Mouse (Mus musculus) liver, adult (tissue): ENCODE data around the gene Mblac1.

Source experiments
- GATA4 ChIP-seq: IDR thresholded peaks from 2 replicates; pipeline ENCODE4 v1.6.1; 2014; ENCODE audit warnings: mild to moderate bottlenecking, low read length; ENCODE audit not compliant: insufficient replicate concordance

The Mblac1 gene

DNA sequence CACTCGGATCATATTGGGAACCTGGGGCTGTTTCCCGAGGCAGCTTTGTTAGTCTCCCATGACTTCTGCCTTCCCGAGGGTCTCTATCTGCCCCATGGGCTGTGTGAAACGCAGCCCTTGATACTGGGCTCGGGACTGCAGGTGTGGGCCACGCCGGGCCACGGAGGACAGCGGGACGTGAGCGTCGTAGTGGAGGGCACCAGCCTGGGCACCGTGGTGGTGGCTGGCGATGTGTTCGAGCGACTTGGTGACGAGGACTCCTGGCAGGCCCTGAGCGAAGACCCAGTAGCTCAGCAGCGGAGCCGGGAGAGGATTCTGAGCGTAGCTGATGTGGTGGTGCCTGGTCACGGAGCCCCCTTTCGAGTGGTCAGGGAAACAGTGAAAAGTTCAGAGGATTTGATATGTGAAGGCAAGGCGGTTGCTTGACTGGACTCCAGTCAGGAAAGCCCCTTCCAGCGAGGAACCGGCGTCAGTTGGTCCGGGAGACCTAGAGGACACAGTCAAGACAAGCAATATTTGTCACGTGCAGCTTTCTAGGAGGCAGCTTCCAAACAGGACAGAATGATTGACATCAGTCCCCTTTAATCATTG lies 736 bp downstream of the Mblac1 start:
- no peak for TF ChIP-seq GATA4

DNA sequence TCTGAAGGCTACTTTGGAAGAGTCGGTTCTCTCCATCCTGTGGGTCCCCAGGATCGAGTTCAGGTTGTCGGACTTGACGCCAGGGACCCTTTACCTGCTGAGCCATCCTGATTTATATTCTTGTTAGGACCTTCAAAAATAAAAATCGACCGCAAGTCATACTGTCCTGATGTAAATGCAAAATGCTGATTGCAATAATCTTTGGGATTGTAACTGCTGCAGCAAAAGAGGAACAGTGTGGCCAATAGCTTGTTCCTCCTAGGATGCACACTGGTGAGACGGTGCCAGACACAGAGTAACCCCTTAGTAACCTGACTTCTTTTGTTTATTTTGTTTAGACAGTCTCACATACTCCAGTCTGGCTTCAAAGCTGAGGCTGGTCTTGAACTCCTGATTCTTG lies 1.3 kb downstream of the Mblac1 start:
- TF ChIP-seq GATA4, result no peak

DNA sequence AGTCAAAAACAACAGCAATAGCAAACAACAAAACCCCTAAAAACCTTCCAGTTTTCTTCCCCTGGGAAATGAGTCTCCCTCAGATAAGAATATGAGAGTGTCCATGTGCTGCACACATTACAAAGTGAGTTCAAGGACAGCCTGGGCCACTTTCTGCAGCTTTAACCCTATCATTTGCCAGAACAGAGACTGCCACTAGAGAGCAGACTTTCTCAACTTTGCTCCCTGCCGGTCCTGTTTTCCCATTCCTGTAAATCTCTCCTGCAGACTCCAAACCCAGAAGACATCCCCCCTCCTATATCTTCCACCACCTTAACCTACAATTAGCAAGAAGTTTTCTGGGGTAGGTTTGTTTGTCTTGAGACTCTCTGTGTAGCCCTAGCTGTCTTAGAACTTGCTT lies 5.5 kb downstream of the Mblac1 start:
- no peak for TF ChIP-seq GATA4

DNA sequence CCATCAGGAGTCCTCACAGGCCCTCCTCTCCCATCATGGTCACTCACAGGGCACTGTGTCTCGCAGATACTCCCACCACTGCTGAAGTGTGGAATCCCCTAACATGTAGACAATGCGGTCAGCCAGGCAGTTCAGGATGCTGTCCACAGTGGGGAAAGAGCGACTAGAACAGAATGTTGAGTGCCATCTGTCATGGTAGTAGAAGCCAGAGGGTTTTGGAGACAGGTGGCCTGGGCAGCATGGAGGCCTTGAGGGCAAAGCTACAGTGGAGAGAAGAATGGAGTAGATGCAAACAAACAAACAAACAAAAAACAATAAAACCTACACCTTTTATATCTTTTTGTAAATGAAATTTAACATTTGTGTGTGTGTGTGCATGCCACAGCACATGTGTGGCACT lies 8.0 kb downstream of the Mblac1 start:
- no peak for TF ChIP-seq GATA4

DNA sequence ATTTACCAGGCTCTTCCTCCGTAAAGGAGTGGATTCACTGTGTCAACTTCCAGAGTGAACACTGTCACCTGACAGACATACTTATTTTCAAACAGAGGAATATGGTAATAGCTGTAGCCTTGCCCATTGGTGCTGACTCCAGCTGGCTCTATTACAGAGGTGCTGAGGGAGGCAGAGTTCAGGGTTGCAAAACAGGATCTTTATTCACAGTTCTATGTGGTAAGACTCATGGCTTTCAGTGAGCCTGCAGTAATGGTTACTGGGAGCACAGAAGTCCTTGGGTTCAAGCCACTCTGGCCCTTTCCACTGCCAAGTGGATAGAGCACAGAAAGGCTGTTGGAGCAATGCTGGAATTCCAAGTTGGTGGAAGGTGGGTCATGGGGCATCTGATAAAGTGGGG lies 13.1 kb downstream of the Mblac1 start:
- TF ChIP-seq GATA4, result no peak

DNA sequence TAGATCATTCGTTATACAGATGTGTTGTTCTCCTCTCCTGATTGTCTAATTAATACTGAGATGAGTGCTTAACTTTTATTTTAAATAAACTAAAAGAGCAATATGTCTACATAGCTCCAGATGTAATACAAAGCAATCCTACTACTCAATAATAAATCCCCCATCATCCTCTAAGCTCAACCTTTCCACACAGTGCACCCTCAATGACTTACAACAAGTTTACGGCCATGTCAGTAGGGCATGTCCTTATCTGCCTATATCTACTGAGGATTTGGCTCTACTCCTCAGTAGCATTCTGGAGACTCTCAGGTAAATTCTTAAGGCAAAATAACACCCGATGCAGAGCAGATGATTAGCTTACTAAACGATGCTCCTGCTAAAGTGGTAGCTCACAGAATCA lies 13.8 kb downstream of the Mblac1 start:
- no peak for TF ChIP-seq GATA4

DNA sequence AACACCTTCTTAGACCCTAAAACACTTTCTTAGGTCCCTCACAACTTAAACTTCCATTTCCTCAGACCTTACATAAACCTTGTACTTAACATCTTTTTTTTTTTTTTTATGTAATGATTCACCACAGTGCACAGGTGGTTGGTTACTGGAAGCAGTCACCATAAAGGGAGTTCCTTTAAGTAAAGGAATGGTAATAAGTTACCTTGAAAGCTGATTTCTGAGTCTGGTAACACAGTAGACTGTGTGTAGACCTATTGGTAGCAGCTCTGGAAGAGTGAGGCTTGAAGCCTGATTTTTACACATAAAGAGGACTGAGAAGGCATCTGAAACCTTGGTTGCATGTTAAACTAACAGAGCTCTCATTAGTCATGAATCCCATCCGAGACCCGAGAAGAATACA lies 25.8 kb downstream of the Mblac1 start:
- no peak for TF ChIP-seq GATA4

DNA sequence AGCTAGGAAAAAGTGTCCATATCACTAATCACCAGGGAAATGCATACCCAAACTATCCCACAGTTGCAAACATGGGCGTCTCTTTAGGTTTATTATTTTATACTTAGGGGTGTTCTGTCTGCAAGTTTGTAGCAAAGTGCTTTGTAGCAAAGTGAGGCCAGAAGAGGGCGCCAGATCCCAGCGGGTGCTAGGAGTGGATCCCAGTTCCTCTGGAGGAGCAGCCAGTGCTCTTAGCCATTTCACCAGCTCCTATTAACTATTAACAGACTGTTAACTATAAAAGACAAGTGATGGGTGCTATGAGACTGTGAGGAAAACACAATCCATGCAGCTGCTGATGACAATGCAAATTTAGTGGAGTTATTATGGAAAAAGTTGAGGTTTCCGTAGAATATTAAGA lies 28.0 kb downstream of the Mblac1 start:
- TF ChIP-seq GATA4, result no peak

DNA sequence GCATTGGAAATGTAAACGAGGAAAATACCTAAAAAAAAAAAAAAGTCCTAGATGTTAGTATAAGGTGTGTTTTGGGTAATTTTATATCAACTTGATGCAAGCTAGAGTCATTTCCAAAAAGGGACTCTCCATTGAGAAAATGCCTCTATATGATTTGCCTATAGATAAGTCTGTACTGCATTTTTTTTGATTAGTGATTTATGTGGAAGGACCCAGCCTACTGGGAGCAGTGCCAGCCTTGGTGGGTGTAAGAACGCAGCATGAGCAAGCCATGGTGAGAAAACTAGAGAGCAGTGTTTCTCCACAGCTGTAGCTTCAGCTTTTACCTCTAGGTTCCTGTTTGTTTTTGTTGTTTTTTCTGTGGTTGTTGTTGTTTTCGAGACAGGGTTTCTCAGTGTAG lies 29.2 kb downstream of the Mblac1 start:
- TF ChIP-seq GATA4, result no peak

DNA sequence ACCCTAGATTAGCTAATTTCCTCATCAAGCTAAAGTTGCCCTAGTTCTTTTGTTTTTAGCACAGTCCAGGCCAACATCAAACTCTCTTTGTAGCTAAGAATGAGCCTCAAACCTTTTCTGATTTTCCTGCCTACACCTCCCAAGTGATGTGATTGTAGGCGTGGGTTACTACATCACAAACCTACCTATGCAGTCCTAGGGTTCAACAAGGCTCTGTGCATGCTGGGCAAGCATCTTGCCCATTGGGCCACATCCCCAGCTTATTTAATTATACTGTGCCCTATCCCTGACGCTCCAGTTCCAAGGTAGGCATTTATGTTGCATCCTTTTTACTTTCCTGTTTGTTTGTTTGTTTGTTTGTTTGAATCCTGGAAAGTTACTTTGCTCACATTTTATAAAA lies 31.6 kb downstream of the Mblac1 start, which contains the start of gene Nxpe5:
TSS of gene Nxpe5 (plus strand) at position 199 of the 400 bp plus-strand sequence.
- no peak for TF ChIP-seq GATA4

DNA sequence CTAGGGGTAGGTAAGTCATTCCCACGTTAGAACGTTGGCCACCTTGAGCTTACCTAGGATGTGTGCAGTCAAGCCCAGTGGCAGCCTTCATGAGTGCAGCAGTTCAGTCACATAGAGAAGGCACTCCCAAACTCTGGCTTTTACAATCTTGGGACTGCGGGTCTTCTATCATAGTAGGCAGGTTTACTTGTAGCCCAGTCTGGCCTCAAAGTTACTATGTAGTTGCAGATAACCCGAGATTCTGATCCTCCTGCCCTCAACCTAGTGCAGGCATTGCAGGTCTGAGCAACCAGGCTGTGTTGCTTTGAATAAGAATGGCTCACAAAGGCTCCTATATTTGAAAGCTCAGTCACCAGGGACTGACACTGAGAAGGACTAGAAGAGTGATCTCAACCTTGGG lies 32.4 kb downstream of the Mblac1 start:
- TF ChIP-seq GATA4, result no peak

DNA sequence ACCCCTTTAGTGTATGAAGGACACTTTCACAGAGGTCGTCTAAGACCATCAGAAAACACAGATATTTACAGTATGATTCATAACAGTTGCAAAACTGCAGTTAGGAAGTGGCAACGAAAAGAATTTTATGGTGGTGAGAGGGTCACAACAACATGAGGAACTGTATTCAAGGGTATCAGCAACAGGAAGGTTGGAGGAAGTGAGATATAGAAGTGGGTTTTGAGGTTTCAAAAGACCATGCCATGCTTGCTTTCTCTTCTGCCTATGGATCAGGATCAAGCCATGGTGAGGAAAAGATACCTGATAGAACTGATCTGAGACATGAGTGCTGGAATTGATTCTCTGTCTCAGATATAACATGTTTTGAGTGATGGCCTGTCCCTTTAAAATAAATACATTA lies 33.3 kb downstream of the Mblac1 start:
- no peak for TF ChIP-seq GATA4

DNA sequence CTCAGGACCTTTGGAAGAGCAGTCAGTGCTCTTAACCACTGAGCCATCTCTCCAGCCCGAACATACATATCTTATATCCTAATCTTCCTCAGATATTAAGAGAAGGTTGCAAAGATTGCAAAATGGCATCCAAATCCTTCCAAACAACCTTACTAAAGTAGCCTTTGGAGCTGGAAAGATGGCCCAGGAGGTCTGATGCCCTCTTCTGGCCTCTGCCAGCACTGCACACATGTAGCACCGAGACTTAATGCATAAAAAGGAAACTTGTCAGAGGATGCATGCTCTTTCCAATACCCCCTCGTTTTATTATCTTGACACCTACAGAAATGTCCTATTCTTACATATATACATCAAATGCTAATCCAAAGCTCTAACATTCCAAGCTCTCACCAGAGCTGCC lies 33.9 kb downstream of the Mblac1 start:
- no peak for TF ChIP-seq GATA4

DNA sequence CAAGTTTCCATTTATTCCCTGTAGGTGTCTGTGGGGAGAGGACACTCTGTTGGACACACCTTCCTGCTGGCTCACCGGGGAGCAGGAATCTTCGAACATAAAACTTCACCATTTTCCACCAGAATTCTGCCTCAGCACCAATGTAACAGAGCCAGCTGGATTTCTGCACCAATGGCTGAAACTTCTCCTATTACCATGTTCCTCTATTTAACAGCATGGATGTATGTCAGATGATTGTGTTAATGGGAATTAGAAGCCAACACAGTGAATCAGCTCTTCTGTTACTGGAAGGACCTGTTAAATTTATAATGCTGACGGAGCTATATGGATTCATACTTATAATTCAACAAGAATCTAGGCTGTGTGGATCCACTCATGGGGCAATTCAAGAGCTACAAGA lies 35.4 kb downstream of the Mblac1 start:
- no peak for TF ChIP-seq GATA4

DNA sequence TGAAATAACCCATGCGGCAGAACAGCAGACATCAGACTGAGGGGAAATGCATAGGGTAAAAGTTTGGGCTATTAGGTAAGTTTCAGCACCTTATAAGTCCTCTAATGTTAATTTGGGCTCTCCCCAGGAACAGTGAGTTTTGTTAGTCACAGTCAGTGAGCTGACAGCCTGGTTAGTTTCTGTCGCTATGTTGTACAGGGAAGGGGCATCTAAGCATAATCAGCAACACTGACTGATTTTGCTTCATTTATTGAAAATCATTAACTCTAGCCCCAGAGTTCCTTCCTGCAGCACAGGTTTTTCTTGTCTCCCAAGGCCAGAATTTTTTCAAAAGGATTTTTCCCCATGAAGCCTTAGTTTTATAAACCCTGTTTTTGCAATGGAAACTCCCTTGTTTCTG lies 39.7 kb downstream of the Mblac1 start:
- no peak for TF ChIP-seq GATA4

DNA sequence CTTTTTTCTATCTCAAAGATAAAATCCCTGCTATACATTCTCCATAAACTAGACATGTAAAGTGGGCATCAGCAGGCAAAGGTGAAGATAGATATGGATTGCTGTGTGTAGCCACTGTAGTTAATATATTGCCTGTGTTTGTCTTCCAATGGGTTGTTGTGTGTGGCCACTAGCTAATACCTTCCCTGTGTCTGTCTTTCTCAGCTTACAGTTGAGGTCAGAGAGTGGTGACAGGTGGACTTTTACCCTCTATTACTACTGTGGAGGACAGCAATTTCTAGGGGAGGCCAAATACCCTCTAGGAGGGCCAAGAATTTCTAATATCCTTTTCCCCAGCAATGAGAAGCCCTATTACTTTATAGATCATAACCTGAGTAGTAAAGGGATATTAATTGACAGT lies 40.1 kb downstream of the Mblac1 start:
- TF ChIP-seq GATA4, result no peak

DNA sequence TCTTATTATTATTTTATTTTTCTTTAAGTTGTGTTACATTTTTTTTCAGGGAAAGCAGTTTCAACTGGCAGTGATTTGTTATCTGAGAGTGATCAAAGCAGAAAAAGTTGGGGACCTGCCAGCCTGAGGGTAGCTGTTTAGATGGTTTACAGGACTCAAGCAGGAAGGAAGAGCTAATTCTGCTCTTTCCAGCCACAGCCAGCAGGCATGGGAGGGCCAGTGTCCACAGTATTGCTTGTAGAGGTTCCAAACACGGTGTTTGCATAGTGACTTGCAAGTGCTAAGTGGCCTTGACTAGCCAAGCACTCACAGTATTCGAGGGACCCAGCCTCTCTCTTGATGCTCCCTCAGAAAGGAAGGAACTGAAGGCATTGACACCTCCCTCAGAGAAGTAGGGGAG lies 47.4 kb downstream of the Mblac1 start:
- no peak for TF ChIP-seq GATA4
